Mouse (Mus musculus): ENCODE results near the gene Camkv. TPM values are rescaled to one million over a fixed set of nuclear protein-coding genes. Genes with fewer than 3 reads are reported as not detected.

Camkv gene
- polyA plus RNA-seq, 1 experiment from 2014 or later, result 0.54 TPM

DNA sequence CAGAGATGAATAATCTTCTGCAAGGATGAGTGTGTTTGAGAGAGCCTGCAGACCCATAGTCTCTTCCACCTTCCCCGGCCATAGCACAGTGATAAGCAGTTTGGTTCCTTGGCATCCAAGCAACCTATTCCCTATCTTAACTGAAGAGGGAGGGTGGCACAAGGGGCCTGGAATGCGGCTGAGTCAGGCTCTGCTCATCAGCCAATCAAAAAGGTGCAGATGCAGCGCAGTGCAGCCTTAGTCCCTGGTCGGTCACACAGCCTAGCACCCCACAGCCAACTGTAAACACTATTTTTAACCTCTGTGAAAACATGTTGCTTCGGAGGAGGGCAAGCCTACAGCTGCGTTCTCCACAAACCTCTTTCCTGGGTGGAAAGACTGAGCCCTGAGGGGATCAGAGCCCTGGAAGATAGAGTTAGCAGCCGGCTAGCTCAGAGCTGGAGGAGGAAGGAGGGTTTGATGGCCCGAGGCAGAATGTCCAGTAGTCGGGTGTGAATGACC lies 8.5 kb upstream of the Camkv start:
- Histone ChIP-seq H3K9me3 (replicated peaks) (no peaks in the 10 kb centered on the region), H3K9ac (no peak overlapping the region), H3K4me1 (peaks cover 11% of the 10 kb centered on the region; the same call in 1 of the 2 replicates), H3K4me2 (no peak overlapping the region), H3K27ac (no peak overlapping the region), H3K36me3 (no peaks in the 10 kb centered on the region), H3K27me3 (replicated peaks) (peaks cover 64% of the 10 kb centered on the region), H3K4me3 (no peak overlapping the region)
- no peak for ATAC-seq
- WGBS (ENCODE audit: insufficient replicate concordance), result 35% methylated on average over 9 of the region's 9 CpGs

GRCm38 (mm10) chr9:107927749-107928148 lies 7.7 kb upstream of the Camkv start:
- WGBS (ENCODE audit: insufficient replicate concordance), result 80% methylated on average over 5 of the region's 5 CpGs
- H3K4me3 ChIP-seq, result no peak overlapping the region
- no peaks in the 10 kb centered on the region for H3K36me3 ChIP-seq
- H3K9ac ChIP-seq, result no peak overlapping the region
- no peak overlapping the region for H3K4me2 ChIP-seq
- ATAC-seq, result no peak
- no peaks in the 10 kb centered on the region for H3K9me3 ChIP-seq (replicated peaks)
- peaks cover 70% of the 10 kb centered on the region for H3K27me3 ChIP-seq (replicated peaks)
- H3K27ac ChIP-seq, result no peak overlapping the region
- peaks cover 11% of the 10 kb centered on the region; the same call in 1 of the 2 replicates for H3K4me1 ChIP-seq

DNA sequence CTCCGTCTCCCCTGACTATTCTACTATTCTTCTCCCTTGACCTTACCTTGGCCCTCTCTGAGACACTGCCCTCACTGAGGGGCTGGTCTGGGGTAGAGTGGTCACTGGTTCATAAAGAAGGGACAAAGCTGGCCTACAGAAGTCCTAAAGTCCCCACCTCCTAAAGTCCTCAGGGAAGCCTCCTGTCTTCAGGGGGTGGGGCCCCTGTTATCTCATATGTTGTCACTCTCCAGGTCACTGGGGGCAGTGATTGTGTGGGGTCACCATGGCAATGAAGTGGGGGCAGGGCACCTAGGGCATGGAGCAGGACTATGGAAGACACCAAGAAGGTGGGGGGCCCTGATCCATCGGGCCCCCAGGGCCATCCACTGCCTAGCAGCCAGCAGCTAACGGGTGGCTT lies 7.3 kb upstream of the Camkv start, which contains the start of gene Actl11:
Actl11 (plus strand) TSS at position 301 of the 400 bp plus-strand sequence.
- Histone ChIP-seq H3K4me2 (no peak within 1 kb of the TSS), H3K4me3 (no peak within 1 kb of the TSS), H3K4me1 (peaks cover 11% of the 10 kb centered on the region; the same call in 1 of the 2 replicates), H3K27ac (no peak within 1 kb of the TSS), H3K36me3 (no peaks in the 10 kb centered on the region), H3K9me3 (replicated peaks) (no peaks in the 10 kb centered on the region), H3K27me3 (replicated peaks) (peaks cover 71% of the 10 kb centered on the region), H3K9ac (no peak within 1 kb of the TSS)
- ATAC-seq, result no peak; the same call in 1 of the 2 replicates
- 57% methylated on average over 3 of the region's 3 CpGs for WGBS (ENCODE audit: insufficient replicate concordance)

GRCm38 (mm10) chr9:107932221-107932620 lies 3.3 kb upstream of the Camkv start:
- no peak overlapping the region for H3K4me3 ChIP-seq
- no peaks in the 10 kb centered on the region for H3K9me3 ChIP-seq (replicated peaks)
- no peak overlapping the region for H3K4me2 ChIP-seq
- H3K4me1 ChIP-seq, result peaks cover 17% of the 10 kb centered on the region
- 69% methylated on average over 4 of the region's 4 CpGs for WGBS (ENCODE audit: insufficient replicate concordance)
- no peak overlapping the region for H3K9ac ChIP-seq
- no peak overlapping the region for H3K27ac ChIP-seq
- no peak for ATAC-seq
- H3K36me3 ChIP-seq, result no peaks in the 10 kb centered on the region
- peaks cover 86% of the 10 kb centered on the region for H3K27me3 ChIP-seq (replicated peaks)

GRCm38 (mm10) chr9:107934146-107934545 lies 1.3 kb upstream of the Camkv start:
- Histone ChIP-seq H3K4me2 (no peak overlapping the region), H3K36me3 (no peaks in the 10 kb centered on the region), H3K27ac (no peak overlapping the region), H3K4me1 (peaks cover 10% of the 10 kb centered on the region), H3K27me3 (replicated peaks) (peaks cover 91% of the 10 kb centered on the region), H3K4me3 (no peak overlapping the region), H3K9ac (no peak overlapping the region), H3K9me3 (replicated peaks) (no peaks in the 10 kb centered on the region)
- no peak for ATAC-seq
- 77% methylated on average over 11 of the region's 11 CpGs for WGBS (ENCODE audit: insufficient replicate concordance)

DNA sequence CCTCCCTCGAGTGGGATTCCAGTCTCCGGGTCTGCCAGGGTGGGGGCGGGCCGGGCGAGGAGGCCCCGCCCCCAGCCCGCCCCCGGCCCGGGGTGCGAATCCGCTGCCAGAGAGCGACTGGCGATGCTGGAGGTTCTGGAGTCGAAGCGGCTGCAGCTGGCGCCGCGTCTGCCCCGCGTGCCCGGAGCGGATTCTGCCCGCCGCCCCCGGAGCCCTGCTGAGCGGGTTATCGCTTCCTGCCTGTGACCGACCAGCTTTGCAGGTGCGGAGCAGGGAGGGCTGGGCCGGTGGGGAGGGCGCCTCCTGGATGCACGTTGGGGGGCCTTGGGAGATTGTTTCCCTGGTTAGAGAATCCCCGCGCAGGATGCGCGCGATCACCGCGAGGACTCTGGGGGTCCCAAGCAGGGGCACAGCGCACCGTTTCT lies 328 bp downstream of the Camkv start:
- Histone ChIP-seq H3K27ac (no peak overlapping the region), H3K9me3 (replicated peaks) (no peaks in the 10 kb centered on the region), H3K4me3 (peak overlapping the region; percentile 40), H3K9ac (peak overlapping the region; percentile 48; the same call in 1 of the 2 replicates), H3K4me1 (peaks cover 10% of the 10 kb centered on the region), H3K36me3 (no peaks in the 10 kb centered on the region), H3K4me2 (peak overlapping the region; percentile 68), H3K27me3 (replicated peaks) (peaks cover 96% of the 10 kb centered on the region)
- WGBS (ENCODE audit: insufficient replicate concordance), result 2% methylated on average over 41 of the region's 41 CpGs
- ATAC-seq, result no peak

DNA sequence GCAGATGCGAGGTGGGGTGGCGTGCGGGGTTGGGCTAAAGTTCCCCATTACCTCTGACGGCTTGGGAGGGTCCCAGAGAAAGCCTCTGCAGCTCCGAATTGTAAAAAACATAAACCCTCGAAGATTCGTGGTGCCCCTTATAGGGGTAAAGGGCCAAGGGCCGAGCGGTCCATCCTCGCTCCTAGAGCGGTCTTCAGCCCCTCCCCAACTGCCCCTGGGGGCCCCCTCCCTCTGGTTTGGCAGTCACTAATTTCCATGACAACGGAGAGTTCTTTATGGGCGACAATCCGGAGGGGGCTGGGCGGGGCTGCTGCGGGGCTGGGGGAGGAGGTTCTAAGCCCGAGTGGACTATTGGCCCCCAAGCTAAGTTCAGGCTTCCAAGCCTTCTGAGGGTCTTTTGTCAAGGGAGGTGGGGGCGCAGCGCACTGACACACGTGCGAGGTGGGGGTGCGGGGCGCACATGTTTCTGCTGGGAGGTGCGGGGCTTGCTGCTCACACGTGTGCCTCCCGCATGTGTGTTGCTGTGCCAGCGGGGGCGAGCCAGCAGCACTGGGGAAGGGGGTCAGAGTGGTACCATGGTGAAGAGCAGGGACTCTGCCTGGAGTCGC lies 845 bp downstream of the Camkv start:
- no peaks in the 10 kb centered on the region for H3K9me3 ChIP-seq (replicated peaks)
- peaks cover 10% of the 10 kb centered on the region for H3K4me1 ChIP-seq
- no peak for ATAC-seq
- H3K9ac ChIP-seq, result peak overlapping the region; percentile 48; the same call in 1 of the 2 replicates
- H3K27me3 ChIP-seq (replicated peaks), result peaks cover 97% of the 10 kb centered on the region
- H3K4me2 ChIP-seq, result peak overlapping the region; percentile 68
- H3K27ac ChIP-seq, result no peak overlapping the region
- no peaks in the 10 kb centered on the region for H3K36me3 ChIP-seq
- peak overlapping the region; percentile 40 for H3K4me3 ChIP-seq
- WGBS (ENCODE audit: insufficient replicate concordance), result 10% methylated on average over 29 of the region's 29 CpGs

- Histone ChIP-seq H3K27me3 (replicated peaks) (peaks cover 93% of the 10 kb centered on the region), H3K4me3 (no peak overlapping the region)
- WGBS (ENCODE audit: insufficient replicate concordance), result 22% methylated on average over 3 of the region's 3 CpGs
Observed at GRCm38 (mm10) chr9:107936831-107937230, 1.4 kb downstream of the Camkv start.

DNA sequence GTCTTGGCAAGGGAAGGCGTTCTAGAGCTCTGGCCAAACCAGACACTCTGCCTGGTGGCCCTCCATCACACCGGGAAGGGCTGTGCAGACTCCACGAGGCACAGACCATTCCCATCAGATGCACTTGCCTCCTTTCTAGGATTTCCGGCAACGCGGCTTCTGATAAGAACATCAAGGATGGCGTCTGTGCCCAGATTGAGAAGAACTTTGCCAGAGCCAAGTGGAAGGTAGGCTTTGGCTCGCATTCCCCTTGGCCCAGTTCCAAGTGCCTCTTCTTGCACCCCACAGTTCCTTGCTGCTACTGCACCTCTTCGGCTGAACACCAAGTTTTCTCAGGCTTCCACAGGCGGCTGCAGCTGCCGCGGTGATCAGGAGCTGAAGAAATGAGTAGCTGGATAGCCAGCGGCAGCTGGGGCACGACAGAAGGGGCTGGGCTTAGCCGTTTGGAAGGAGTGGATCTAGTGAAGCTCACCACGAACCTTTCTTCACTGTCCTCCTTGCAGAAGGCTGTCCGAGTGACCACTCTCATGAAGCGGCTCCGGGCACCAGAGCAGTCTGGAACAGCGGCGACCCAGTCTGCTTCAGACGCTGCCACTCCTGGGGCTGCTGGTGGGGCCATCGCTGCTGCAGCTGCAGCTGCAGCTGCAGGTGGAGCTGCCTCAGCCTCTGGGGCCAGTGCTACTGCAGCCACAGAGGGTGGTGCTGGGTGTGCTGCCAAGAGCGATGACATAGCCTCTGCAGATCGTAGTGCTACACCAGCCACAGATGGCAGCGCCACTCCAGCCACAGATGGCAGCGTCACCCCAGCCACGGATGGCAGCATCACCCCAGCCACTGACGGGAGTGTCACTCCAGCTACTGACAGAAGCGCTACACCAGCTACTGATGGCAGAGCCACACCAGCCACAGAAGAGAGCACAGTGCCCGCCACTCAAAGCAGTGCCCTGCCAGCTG lies 12.0 kb downstream of the Camkv start:
- Histone ChIP-seq H3K27ac (no peak overlapping the region), H3K36me3 (peaks cover 1% of the 10 kb centered on the region; the same call in 1 of the 2 replicates), H3K4me3 (no peak overlapping the region), H3K27me3 (replicated peaks) (0 out of 2 replicates have a peak, but pooled peaks cover 21% of the 10 kb centered on the region), H3K4me2 (no peak overlapping the region), H3K4me1 (peaks cover 22% of the 10 kb centered on the region), H3K9ac (no peak overlapping the region), H3K9me3 (replicated peaks) (no peaks in the 10 kb centered on the region)
- no peak for ATAC-seq
- WGBS (ENCODE audit: insufficient replicate concordance), result 78% methylated on average over 31 of the region's 31 CpGs

More at GRCm38 (mm10) chr9:107936831-107937230, 1.4 kb downstream of the Camkv start:
- H3K4me1 ChIP-seq, result peaks cover 10% of the 10 kb centered on the region
- H3K9me3 ChIP-seq (replicated peaks), result no peaks in the 10 kb centered on the region
- no peak overlapping the region for H3K9ac ChIP-seq
- no peaks in the 10 kb centered on the region for H3K36me3 ChIP-seq
- no peak overlapping the region for H3K27ac ChIP-seq
- ATAC-seq, result no peak
- H3K4me2 ChIP-seq, result peak overlapping the region; percentile 68

GRCm38 (mm10) chr9:107949184-107949921 lies 13.9 kb downstream of the Camkv start:
- Histone ChIP-seq H3K4me2 (no peak overlapping the region), H3K9me3 (replicated peaks) (no peaks in the 10 kb centered on the region), H3K36me3 (peaks cover 10% of the 10 kb centered on the region), H3K27me3 (replicated peaks) (0 out of 2 replicates have a peak, but pooled peaks cover 21% of the 10 kb centered on the region), H3K27ac (no peak overlapping the region), H3K4me1 (peaks cover 28% of the 10 kb centered on the region), H3K4me3 (no peak overlapping the region), H3K9ac (no peak overlapping the region)
- 71% methylated on average over 13 of the region's 13 CpGs for WGBS (ENCODE audit: insufficient replicate concordance)
- ATAC-seq, result no peak

- Histone ChIP-seq H3K4me3 (peak within 1 kb of the TSS; percentile 84), H3K9me3 (replicated peaks) (no peaks in the 10 kb centered on the region), H3K4me1 (peaks cover 28% of the 10 kb centered on the region), H3K36me3 (peaks cover 15% of the 10 kb centered on the region), H3K27me3 (replicated peaks) (0 out of 2 replicates have a peak, but pooled peaks cover 21% of the 10 kb centered on the region), H3K4me2 (peak within 1 kb of the TSS; percentile 84), H3K27ac (peak within 1 kb of the TSS; percentile 77), H3K9ac (peak within 1 kb of the TSS; percentile 78)
- WGBS (ENCODE audit: insufficient replicate concordance), result 81% methylated on average over 10 of the region's 10 CpGs
- no peak for ATAC-seq
Observed at GRCm38 (mm10) chr9:107949922-107950235, 14.4 kb downstream of the Camkv start, which contains the start of gene Traip. Gene Traip, plus strand, starts transcription at chr9:107950136.
